Mouse (Mus musculus) ES-Bruce4 (cell line): Measurements from ENCODE around the gene Wsb2.

Experiments
- CTCF ChIP-seq: IDR thresholded peaks from one replicate; pipeline ENCODE4 v1.8.1; 2011; ENCODE audit warnings: low read depth, low read length
- EP300 ChIP-seq: IDR thresholded peaks from 2 replicates; pipeline ENCODE4 v1.6.1; 2011; ENCODE audit warnings: low read depth, low read length; ENCODE audit not compliant: insufficient read depth
- POLR2A ChIP-seq: IDR thresholded peaks from one replicate; pipeline ENCODE4 v1.8.1; 2011; ENCODE audit warnings: low read length; ENCODE audit not compliant: insufficient read depth

DNA sequence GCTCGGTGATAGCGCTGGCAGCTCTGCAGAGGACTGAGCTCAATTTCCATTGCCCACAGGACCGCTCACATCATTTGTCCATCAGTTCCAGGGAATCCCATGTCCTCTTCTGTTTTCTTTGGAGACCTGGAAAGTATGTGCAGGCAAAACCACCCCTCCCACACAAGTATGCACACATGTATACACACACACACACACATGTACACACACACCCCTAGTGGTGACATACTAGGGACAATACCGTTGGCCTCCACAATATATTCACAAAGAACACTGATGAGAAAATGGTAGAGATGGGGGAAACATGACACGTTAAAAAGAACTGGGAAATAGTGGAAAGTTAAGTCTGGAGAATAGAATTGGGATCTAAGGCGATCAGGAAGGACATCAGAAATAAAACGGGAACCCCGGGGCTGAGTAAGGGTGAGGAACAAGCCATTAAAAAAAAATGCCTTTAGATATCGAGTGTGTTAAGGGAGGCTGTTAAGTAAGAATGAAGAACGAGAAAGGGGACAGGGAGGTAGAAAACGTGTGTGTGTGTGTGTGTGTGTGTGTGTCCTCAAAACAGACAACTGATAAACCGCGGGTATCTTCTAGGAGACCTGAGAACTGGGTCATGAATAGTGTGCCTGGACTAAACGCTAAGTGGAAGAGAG is 1.3 kb upstream of the Wsb2 start:
- TF ChIP-seq POLR2A (no peak), CTCF (no peak), EP300 (no peak)
